Mouse (Mus musculus) embryonic facial prominence, embryonic 10.5 days (tissue): ENCODE data around the gene Cdc25b. TPM values are rescaled to one million over a fixed set of nuclear protein-coding genes. Genes with fewer than 3 reads are reported as not detected.

Experiments
- polyA plus RNA-seq: library from polyadenylated mRNA; unstranded; fragments of >200 nt; fragmentation: Nextera tagmentation; extraction: Ambion mirVana; gene quantifications from 2 replicates; pipeline ENCODE4 v1.2.1, GENCODE M21; 2016

Gene Cdc25b
- polyA plus RNA-seq, 1 experiment from 2014 or later = 50.0 TPM

Other genes with a start within 250 kb of the Cdc25b start
- gene Gfra4, start 143.9 kb upstream of the Cdc25b start, polyA plus RNA-seq = 5.6 and 7.2 TPM in 2 replicates
- gene Adam33, start 123.1 kb upstream of the Cdc25b start, polyA plus RNA-seq = 0.64 and 1.0 TPM in 2 replicates
- 0.06 and 0.16 TPM in 2 replicates for gene Siglec1, start 100.2 kb upstream of the Cdc25b start, polyA plus RNA-seq
- 9.7 and 14.1 TPM in 2 replicates for gene Hspa12b, start 59.7 kb upstream of the Cdc25b start, polyA plus RNA-seq
- gene Gm11037, start 53.5 kb upstream of the Cdc25b start, polyA plus RNA-seq = not detected in 2 replicates
- gene 1700037H04Rik, start 26.9 kb upstream of the Cdc25b start, polyA plus RNA-seq = 115 and 119 TPM in 2 replicates
- 7.4 and 7.6 TPM in 2 replicates for gene Cenpb, start 6.9 kb upstream of the Cdc25b start, polyA plus RNA-seq
- 3.2 TPM in 2 replicates for gene Spef1, start 333 bp downstream of the Cdc25b start, polyA plus RNA-seq
- gene Ap5s1, start 20.1 kb downstream of the Cdc25b start, polyA plus RNA-seq = 23.3 and 25.3 TPM in 2 replicates
- gene Mavs, start 47.1 kb downstream of the Cdc25b start, polyA plus RNA-seq = 19.4 and 20.4 TPM in 2 replicates
- gene Pank2, start 75.5 kb downstream of the Cdc25b start, polyA plus RNA-seq = 44.2 and 44.6 TPM in 2 replicates
- 8.1 and 9.7 TPM in 2 replicates for gene Rnf24, start 165.9 kb downstream of the Cdc25b start, polyA plus RNA-seq